Comparison of ENCODE assay signal across 14 mouse cellular contexts in the genomic region with DNA sequence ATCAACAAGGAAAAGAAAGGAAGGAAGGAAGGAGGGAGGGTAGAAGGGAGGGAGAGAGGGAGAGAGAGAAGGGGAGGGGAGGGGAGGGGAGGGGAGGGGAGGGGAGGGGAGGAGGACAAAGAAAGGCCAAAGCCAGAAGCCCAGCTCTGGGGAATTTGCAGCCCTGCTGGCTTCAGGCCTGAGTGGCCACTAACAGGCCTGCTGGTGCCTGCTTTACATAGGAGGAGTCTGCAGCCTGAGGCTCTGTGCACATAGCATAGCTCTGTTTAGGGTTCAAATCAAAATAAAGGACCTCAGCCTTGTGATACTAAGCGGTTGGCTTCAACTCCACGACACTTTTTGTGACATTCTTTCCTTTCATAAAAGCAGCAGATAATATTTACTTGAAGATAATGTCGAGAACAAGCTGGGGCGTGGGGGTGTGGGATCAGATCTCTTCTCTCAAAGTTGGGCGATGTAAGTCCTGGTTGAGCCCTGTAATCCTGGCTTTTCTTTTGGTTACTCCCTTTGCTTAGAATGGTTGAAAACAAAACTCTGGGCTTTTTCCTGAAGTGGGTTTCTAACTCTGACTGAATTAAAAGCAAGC. TPM values are rescaled to one million over a fixed set of nuclear protein-coding genes. Genes with fewer than 3 reads are reported as not detected.
DNase-seq lines count a peak whose midpoint lies in the region; ATAC-seq lines count a peak whose summit lies in the region.
"Had no signal": no experiment of that assay in that cellular context is flagged by ENCODE, and none has a peak within 500 bp of the region (broad histone marks: within the 10 kb centered on the region; RNA-seq: fewer than 3 reads in every experiment).

No protein-coding gene starts in this region.

- H3K4me3 ChIP-seq in kidney, embryonic 15.5 days (replicated peaks): no peak overlapping the region
- no peak overlapping the region for H3K4me3 ChIP-seq in embryonic facial prominence, embryonic 13.5 days
- no peak overlapping the region for H3K4me3 ChIP-seq in midbrain, embryonic 12.5 days
- H3K4me3 ChIP-seq: erythroblast, embryonic 14.5 days; limb, embryonic 12.5 days had no signal

- peak; percentile 88 for ATAC-seq in kidney, embryonic 15.5 days (replicated peaks; ENCODE audit: low FRiP score)
- ATAC-seq in embryonic facial prominence, embryonic 13.5 days (ENCODE audit: insufficient number of reproducible peaks, insufficient read depth, low FRiP score, low TSS enrichment, low read depth): no peak
- ATAC-seq in midbrain, embryonic 12.5 days (ENCODE audit: low FRiP score, low read depth): peak; percentile 89
- no peak for ATAC-seq in megakaryocyte-erythroid progenitor cell, adult 5-6 weeks (replicated peaks; ENCODE audit: low FRiP score, low TSS enrichment, poor library complexity, severe bottlenecking)

- DNase-seq in kidney, adult 8-10 months: no peak
- peak; percentile 36 for DNase-seq in adipocyte (ENCODE audit: low spot score)
- DNase-seq in adrenal gland, adult 2 months: no peak
- DNase-seq in frontal cortex, postnatal 14 days (ENCODE audit: low spot score in 2 of 2): no peak
- DNase-seq: cerebellum, adult 18-20 months; gastrocnemius, postnatal 10 days; lung, adult 18-20 months; thymus, postnatal 36 days had no signal

- H3K27ac ChIP-seq in kidney, embryonic 15.5 days: no peak overlapping the region
- H3K27ac ChIP-seq in embryonic facial prominence, embryonic 13.5 days: peak overlapping the region; percentile 13; the same call in 1 of the 2 replicates
- H3K27ac ChIP-seq in midbrain, embryonic 12.5 days (replicated peaks): no peak overlapping the region
- H3K27ac ChIP-seq: limb, embryonic 12.5 days had no signal

- no peaks in the 10 kb centered on the region for H3K27me3 ChIP-seq in kidney, embryonic 15.5 days
- H3K27me3 ChIP-seq in embryonic facial prominence, embryonic 13.5 days: no peaks in the 10 kb centered on the region
- H3K27me3 ChIP-seq in midbrain, embryonic 12.5 days: no peaks in the 10 kb centered on the region

- peaks cover 6% of the 10 kb centered on the region; the same call in 1 of the 2 replicates for H3K4me1 ChIP-seq in kidney, embryonic 15.5 days
- no peaks in the 10 kb centered on the region for H3K4me1 ChIP-seq in embryonic facial prominence, embryonic 13.5 days
- peaks cover 8% of the 10 kb centered on the region for H3K4me1 ChIP-seq in midbrain, embryonic 12.5 days
- H3K4me1 ChIP-seq: limb, embryonic 12.5 days had no signal

- H3K36me3 ChIP-seq in kidney, embryonic 15.5 days: no peaks in the 10 kb centered on the region
- H3K36me3 ChIP-seq in embryonic facial prominence, embryonic 13.5 days: no peaks in the 10 kb centered on the region
- H3K36me3 ChIP-seq in midbrain, embryonic 12.5 days: no peaks in the 10 kb centered on the region
- H3K36me3 ChIP-seq: limb, embryonic 12.5 days had no signal

- WGBS in kidney, embryonic 15.5 days: 41% methylated on average over 5 of the region's 5 CpGs
- WGBS in embryonic facial prominence, embryonic 13.5 days: 39% methylated on average over 5 of the region's 5 CpGs
- 27% methylated on average over 5 of the region's 5 CpGs for WGBS in midbrain, embryonic 12.5 days

- no peaks in the 10 kb centered on the region for H3K9me3 ChIP-seq in kidney, embryonic 15.5 days (replicated peaks)
- H3K9me3 ChIP-seq in embryonic facial prominence, embryonic 13.5 days: no peaks in the 10 kb centered on the region
- H3K9me3 ChIP-seq in midbrain, embryonic 12.5 days: no peaks in the 10 kb centered on the region

- no peak overlapping the region for H3K4me2 ChIP-seq in kidney, embryonic 15.5 days
- no peak overlapping the region for H3K4me2 ChIP-seq in embryonic facial prominence, embryonic 13.5 days
- H3K4me2 ChIP-seq in midbrain, embryonic 12.5 days (replicated peaks): no peak overlapping the region
- H3K4me2 ChIP-seq: limb, embryonic 12.5 days had no signal

- H3K9ac ChIP-seq in kidney, embryonic 15.5 days: no peak overlapping the region
- H3K9ac ChIP-seq in embryonic facial prominence, embryonic 13.5 days: no peak overlapping the region
- H3K9ac ChIP-seq in midbrain, embryonic 12.5 days (replicated peaks): no peak overlapping the region
- H3K9ac ChIP-seq: limb, embryonic 12.5 days had no signal

RNA-seq across cellular contexts. Expression of a gene that starts 37.9 kb away (rescaled TPM):
- 85.5 and 94.3 TPM in 2 replicates for polyA plus RNA-seq in kidney, embryonic 15.5 days (2015; fragmentation: Nextera tagmentation; extraction: Ambion mirVana)
- polyA plus RNA-seq in embryonic facial prominence, embryonic 13.5 days (2015; fragmentation: Nextera tagmentation; extraction: Ambion mirVana): 43.1 and 45.6 TPM in 2 replicates
- polyA plus RNA-seq in midbrain, embryonic 12.5 days (2016; fragmentation: Nextera tagmentation; extraction: Ambion mirVana): 76.1 and 92.1 TPM in 2 replicates
- not detected in 2 replicates for total RNA-seq in megakaryocyte-erythroid progenitor cell, adult 5-6 weeks (2014; fragmentation: Nextera tagmentation)
- total RNA-seq in megakaryocyte-erythroid progenitor cell, adult 5-6 weeks (2017): 0.46 TPM in 1 of 2 replicates, not detected in the other
- total RNA-seq in adrenal gland, adult 2 months (2021): 100 to 1,000 TPM; 211 to 303 TPM
- polyA plus RNA-seq in adrenal gland, adult 2 months (2012; rRNA removed): 85.4 and 124 TPM in 2 replicates
- polyA plus RNA-seq: erythroblast, embryonic 14.5 days had no signal

Comparison
In these comparisons a context has a peak if more than half of its experiments do, and no peak if none do; other contexts are left out.
1. ATAC-seq: peak in kidney, embryonic 15.5 days (single experiment) and midbrain, embryonic 12.5 days (single experiment); none in embryonic facial prominence, embryonic 13.5 days (single experiment) and megakaryocyte-erythroid progenitor cell, adult 5-6 weeks (single experiment).